Mouse (Mus musculus): Measurements from ENCODE around the gene Eps8l1. TPM values are rescaled to one million over a fixed set of nuclear protein-coding genes. Genes with fewer than 3 reads are reported as not detected.
"Not testable (repeated sequence)": the region's sequence is repeated elsewhere in the genome, so short reads cannot be mapped to it uniquely, and the experiment has no call there.

Gene Eps8l1
- polyA plus RNA-seq (2015; fragmentation: Nextera tagmentation; extraction: Ambion mirVana): 25.2 and 33.3 TPM in 2 replicates

- Histone ChIP-seq H3K36me3 (ENCODE audit: control insufficient read depth, insufficient read depth, low read length) (no peaks in the 10 kb centered on the region), H3K4me2 (replicated peaks; ENCODE audit: low read depth) (peak within 1 kb of the TSS; percentile 39), H3K27ac (replicated peaks) (peak within 1 kb of the TSS; percentile 80), H3K9ac (ENCODE audit: low read length) (peak within 1 kb of the TSS; percentile 45), H3K27me3 (ENCODE audit: control insufficient read depth, insufficient read depth, low read length) (no peaks in the 10 kb centered on the region), H3K4me3 (ENCODE audit: low read depth, low read length) (peak within 1 kb of the TSS; percentile 27; the same call in 1 of the 2 replicates), H3K9me3 (ENCODE audit: control insufficient read depth, low read length) (no peaks in the 10 kb centered on the region), H3K4me1 (replicated peaks; ENCODE audit: control insufficient read depth, insufficient read depth) (no peaks in the 10 kb centered on the region)
- 45% methylated on average over 13 of the region's 16 CpGs for WGBS
- TF ChIP-seq CTCF (IDR thresholded peaks at IDR 0.05; ENCODE audit: low read depth) (0 out of 2 replicates have a peak, but pooled peaks have one; percentile 10), EP300 (optimal IDR thresholded peaks at IDR 0.05) (no peak)
- DNase-seq (ENCODE audit: low spot score): peak; percentile 44
- peak; percentile 55 for ATAC-seq (ENCODE audit: low FRiP score, low TSS enrichment)
Measured at GRCm38 (mm10) chr7:4460576-4461434, at the start of gene Eps8l1. Eps8l1 (plus strand) TSS chr7:4460674.

GRCm38 (mm10) chr7:4412406-4412805, 48.1 kb upstream of the Eps8l1 start:
- H3K4me1 ChIP-seq (replicated peaks; ENCODE audit: control insufficient read depth, insufficient read depth); H3K9me3 ChIP-seq (ENCODE audit: control insufficient read depth, low read length); H3K9ac ChIP-seq (ENCODE audit: low read length); H3K27me3 ChIP-seq (ENCODE audit: control insufficient read depth, insufficient read depth, low read length); H3K4me2 ChIP-seq (replicated peaks; ENCODE audit: low read depth); H3K27ac ChIP-seq (replicated peaks); H3K4me3 ChIP-seq (ENCODE audit: low read depth, low read length); ATAC-seq (ENCODE audit: low FRiP score, low TSS enrichment); H3K36me3 ChIP-seq (ENCODE audit: control insufficient read depth, insufficient read depth, low read length): not testable (repeated sequence)
- DNase-seq (ENCODE audit: low spot score): peak; percentile 9
- 95% methylated on average over 15 of the region's 15 CpGs for WGBS

- TF ChIP-seq EP300 (optimal IDR thresholded peaks at IDR 0.05): no peak
- no peak for TF ChIP-seq CTCF (IDR thresholded peaks at IDR 0.05; ENCODE audit: low read depth)
- no peak for ATAC-seq (ENCODE audit: low FRiP score, low TSS enrichment)
- Histone ChIP-seq H3K9me3 (ENCODE audit: control insufficient read depth, low read length) (no peaks in the 10 kb centered on the region), H3K4me3 (ENCODE audit: low read depth, low read length) (no peak overlapping the region), H3K27me3 (ENCODE audit: control insufficient read depth, insufficient read depth, low read length) (no peaks in the 10 kb centered on the region), H3K9ac (ENCODE audit: low read length) (no peak overlapping the region), H3K4me1 (replicated peaks; ENCODE audit: control insufficient read depth, insufficient read depth) (no peaks in the 10 kb centered on the region), H3K36me3 (ENCODE audit: control insufficient read depth, insufficient read depth, low read length) (no peaks in the 10 kb centered on the region), H3K4me2 (replicated peaks; ENCODE audit: low read depth) (no peak overlapping the region), H3K27ac (replicated peaks) (no peak overlapping the region)
- WGBS: 76% methylated on average over 6 of the region's 6 CpGs
- DNase-seq (ENCODE audit: low spot score): peak; percentile 5
Measured at GRCm38 (mm10) chr7:4419681-4420080, 40.8 kb upstream of the Eps8l1 start.

- no peak for DNase-seq (ENCODE audit: low spot score)
- WGBS: 59% methylated on average over 4 of the region's 4 CpGs
- Histone ChIP-seq H3K4me3 (ENCODE audit: low read depth, low read length) (no peak overlapping the region), H3K27ac (replicated peaks) (no peak overlapping the region), H3K9ac (ENCODE audit: low read length) (no peak overlapping the region), H3K36me3 (ENCODE audit: control insufficient read depth, insufficient read depth, low read length) (no peaks in the 10 kb centered on the region), H3K4me1 (replicated peaks; ENCODE audit: control insufficient read depth, insufficient read depth) (no peaks in the 10 kb centered on the region), H3K27me3 (ENCODE audit: control insufficient read depth, insufficient read depth, low read length) (no peaks in the 10 kb centered on the region), H3K9me3 (ENCODE audit: control insufficient read depth, low read length) (no peaks in the 10 kb centered on the region), H3K4me2 (replicated peaks; ENCODE audit: low read depth) (no peak overlapping the region)
- ATAC-seq (ENCODE audit: low FRiP score, low TSS enrichment): no peak
- TF ChIP-seq CTCF (IDR thresholded peaks at IDR 0.05; ENCODE audit: low read depth): no peak
- TF ChIP-seq EP300 (optimal IDR thresholded peaks at IDR 0.05): no peak
Measured at GRCm38 (mm10) chr7:4420230-4420629, 40.2 kb upstream of the Eps8l1 start.

- WGBS: 64% methylated on average over 7 of the region's 7 CpGs
- Histone ChIP-seq H3K27ac (replicated peaks) (no peak overlapping the region), H3K4me3 (ENCODE audit: low read depth, low read length) (no peak overlapping the region), H3K27me3 (ENCODE audit: control insufficient read depth, insufficient read depth, low read length) (no peaks in the 10 kb centered on the region), H3K36me3 (ENCODE audit: control insufficient read depth, insufficient read depth, low read length) (peaks cover 32% of the 10 kb centered on the region), H3K9ac (ENCODE audit: low read length) (no peak overlapping the region), H3K4me2 (replicated peaks; ENCODE audit: low read depth) (no peak overlapping the region), H3K4me1 (replicated peaks; ENCODE audit: control insufficient read depth, insufficient read depth) (no peaks in the 10 kb centered on the region), H3K9me3 (ENCODE audit: control insufficient read depth, low read length) (no peaks in the 10 kb centered on the region)
- ATAC-seq (ENCODE audit: low FRiP score, low TSS enrichment): peak; percentile 93
- TF ChIP-seq EP300 (optimal IDR thresholded peaks at IDR 0.05): no peak
- peak; percentile 100 for TF ChIP-seq CTCF (IDR thresholded peaks at IDR 0.05; ENCODE audit: low read depth)
- DNase-seq (ENCODE audit: low spot score): peak; percentile 91
Measured at GRCm38 (mm10) chr7:4427161-4427912, 33.1 kb upstream of the Eps8l1 start.

Data from stomach, postnatal 0 days (tissue).